Mouse (Mus musculus): ENCODE data around the gene Trim10. TPM values are rescaled to one million over a fixed set of nuclear protein-coding genes. Genes with fewer than 3 reads are reported as not detected.

Trim10 gene
- polyA plus RNA-seq, 1 experiment from 2014 or later, result 5.1 TPM

- no peak for DNase-seq (ENCODE audit: low spot score)
- no peaks in the 10 kb centered on the region for H3K9me3 ChIP-seq (replicated peaks)
Measured at GRCm38 (mm10) chr17:36840961-36841445, 28.4 kb upstream of the Trim10 start.

GRCm38 (mm10) chr17:36843696-36844095 is 25.7 kb upstream of the Trim10 start:
- H3K36me3 ChIP-seq, result peaks cover 8% of the 10 kb centered on the region; the same call in 1 of the 2 replicates
- H3K4me1 ChIP-seq, result peaks cover 5% of the 10 kb centered on the region; the same call in 1 of the 2 replicates
- H3K4me3 ChIP-seq, result no peak overlapping the region
- H3K9me3 ChIP-seq (replicated peaks), result no peaks in the 10 kb centered on the region
- H3K27ac ChIP-seq, result no peak overlapping the region
- no peak for DNase-seq (ENCODE audit: low spot score)
- no peaks in the 10 kb centered on the region for H3K27me3 ChIP-seq (ENCODE audit: low read depth, poor library complexity, severe bottlenecking)
- 84% methylated on average over 7 of the region's 7 CpGs for WGBS

More at GRCm38 (mm10) chr17:36840961-36841445, 28.4 kb upstream of the Trim10 start:
- H3K4me3 ChIP-seq, result no peak overlapping the region
- H3K27ac ChIP-seq, result no peak overlapping the region
- no peaks in the 10 kb centered on the region for H3K36me3 ChIP-seq
- H3K4me1 ChIP-seq, result peaks cover 11% of the 10 kb centered on the region
- H3K27me3 ChIP-seq (ENCODE audit: low read depth, poor library complexity, severe bottlenecking), result no peaks in the 10 kb centered on the region

DNA sequence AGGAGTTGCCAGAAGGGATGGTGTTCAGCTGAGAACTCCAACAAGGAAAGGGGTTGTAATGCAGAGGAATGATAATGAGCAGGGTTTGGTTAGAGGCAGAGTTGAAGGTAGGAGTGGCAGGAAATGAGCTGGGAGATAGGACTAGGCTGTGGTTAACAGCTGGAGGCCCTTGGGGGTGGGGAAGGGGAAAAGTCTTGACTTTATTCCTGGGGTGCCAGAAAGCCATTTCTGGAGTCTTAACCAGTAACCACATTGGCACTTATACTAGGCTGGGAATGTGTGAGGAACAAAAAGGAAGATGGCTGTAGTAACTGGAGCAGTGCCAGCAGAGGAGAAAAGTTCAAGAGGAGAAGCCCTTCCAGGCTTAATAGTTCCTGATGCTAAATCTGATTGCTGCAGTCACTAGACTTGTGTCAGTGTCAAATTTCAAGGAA is 25.1 kb upstream of the Trim10 start:
- H3K36me3 ChIP-seq, result peaks cover 8% of the 10 kb centered on the region; the same call in 1 of the 2 replicates
- H3K4me3 ChIP-seq, result no peak overlapping the region
- peaks cover 5% of the 10 kb centered on the region; the same call in 1 of the 2 replicates for H3K4me1 ChIP-seq
- no peaks in the 10 kb centered on the region for H3K9me3 ChIP-seq (replicated peaks)
- DNase-seq (ENCODE audit: low spot score), result no peak
- H3K27me3 ChIP-seq (ENCODE audit: low read depth, poor library complexity, severe bottlenecking), result no peaks in the 10 kb centered on the region
- no peak overlapping the region for H3K27ac ChIP-seq

- DNase-seq (ENCODE audit: low spot score), result no peak
- Histone ChIP-seq H3K4me1 (peaks cover 5% of the 10 kb centered on the region; the same call in 1 of the 2 replicates), H3K27ac (no peak overlapping the region), H3K9me3 (replicated peaks) (no peaks in the 10 kb centered on the region), H3K36me3 (peaks cover 8% of the 10 kb centered on the region; the same call in 1 of the 2 replicates), H3K4me3 (no peak overlapping the region), H3K27me3 (ENCODE audit: low read depth, poor library complexity, severe bottlenecking) (no peaks in the 10 kb centered on the region)
- 97% methylated on average over 1 of the region's 1 CpGs for WGBS
Measured at GRCm38 (mm10) chr17:36844725-36845124, 24.6 kb upstream of the Trim10 start.

- peaks cover 43% of the 10 kb centered on the region for H3K36me3 ChIP-seq
- DNase-seq (ENCODE audit: low spot score), result no peak
- H3K27me3 ChIP-seq (ENCODE audit: low read depth, poor library complexity, severe bottlenecking), result no peaks in the 10 kb centered on the region
- WGBS, result 84% methylated on average over 5 of the region's 5 CpGs
- no peak overlapping the region for H3K4me3 ChIP-seq
- peaks cover 5% of the 10 kb centered on the region; the same call in 1 of the 2 replicates for H3K4me1 ChIP-seq
- no peak overlapping the region for H3K27ac ChIP-seq
- H3K9me3 ChIP-seq (replicated peaks), result no peaks in the 10 kb centered on the region
Measured at GRCm38 (mm10) chr17:36848911-36849310, 20.5 kb upstream of the Trim10 start.

GRCm38 (mm10) chr17:36849992-36850391 is 19.4 kb upstream of the Trim10 start:
- H3K9me3 ChIP-seq (replicated peaks), result no peaks in the 10 kb centered on the region
- H3K4me1 ChIP-seq, result no peaks in the 10 kb centered on the region
- H3K36me3 ChIP-seq, result peaks cover 54% of the 10 kb centered on the region
- no peak overlapping the region for H3K4me3 ChIP-seq
- 96% methylated on average over 2 of the region's 2 CpGs for WGBS
- H3K27me3 ChIP-seq (ENCODE audit: low read depth, poor library complexity, severe bottlenecking), result no peaks in the 10 kb centered on the region
- no peak overlapping the region for H3K27ac ChIP-seq
- DNase-seq (ENCODE audit: low spot score), result no peak

DNA sequence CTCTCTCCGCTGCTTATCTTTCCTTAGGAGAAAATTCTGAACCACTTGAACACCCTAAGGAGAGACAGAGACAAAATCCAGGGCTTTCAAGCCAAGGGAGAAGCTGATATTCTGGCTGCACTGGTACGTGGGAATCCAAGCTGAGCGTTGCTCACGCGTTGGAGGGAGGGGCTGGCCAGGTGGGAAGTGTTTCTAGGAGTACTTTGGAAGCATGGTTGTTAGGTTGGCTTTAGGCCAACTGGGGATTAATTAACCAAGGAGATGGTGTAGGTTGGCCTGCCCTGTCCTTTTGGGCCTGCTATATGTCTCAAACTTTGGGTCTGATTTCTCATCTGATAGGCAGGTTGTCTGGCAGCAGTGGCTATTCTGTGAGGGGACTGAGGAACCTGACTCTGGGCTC is 18.2 kb upstream of the Trim10 start:
- DNase-seq (ENCODE audit: low spot score), result no peak
- no peaks in the 10 kb centered on the region for H3K27me3 ChIP-seq (ENCODE audit: low read depth, poor library complexity, severe bottlenecking)
- no peaks in the 10 kb centered on the region for H3K4me1 ChIP-seq
- no peaks in the 10 kb centered on the region for H3K9me3 ChIP-seq (replicated peaks)
- H3K4me3 ChIP-seq, result no peak overlapping the region
- H3K36me3 ChIP-seq, result peaks cover 62% of the 10 kb centered on the region
- 85% methylated on average over 5 of the region's 5 CpGs for WGBS
- H3K27ac ChIP-seq, result no peak overlapping the region

- Histone ChIP-seq H3K9me3 (replicated peaks) (no peaks in the 10 kb centered on the region), H3K27ac (no peak overlapping the region), H3K36me3 (peaks cover 62% of the 10 kb centered on the region), H3K27me3 (ENCODE audit: low read depth, poor library complexity, severe bottlenecking) (no peaks in the 10 kb centered on the region), H3K4me1 (no peaks in the 10 kb centered on the region), H3K4me3 (no peak overlapping the region)
- DNase-seq (ENCODE audit: low spot score), result no peak
- 87% methylated on average over 5 of the region's 5 CpGs for WGBS
Measured at GRCm38 (mm10) chr17:36851627-36852026, 17.7 kb upstream of the Trim10 start.

DNA sequence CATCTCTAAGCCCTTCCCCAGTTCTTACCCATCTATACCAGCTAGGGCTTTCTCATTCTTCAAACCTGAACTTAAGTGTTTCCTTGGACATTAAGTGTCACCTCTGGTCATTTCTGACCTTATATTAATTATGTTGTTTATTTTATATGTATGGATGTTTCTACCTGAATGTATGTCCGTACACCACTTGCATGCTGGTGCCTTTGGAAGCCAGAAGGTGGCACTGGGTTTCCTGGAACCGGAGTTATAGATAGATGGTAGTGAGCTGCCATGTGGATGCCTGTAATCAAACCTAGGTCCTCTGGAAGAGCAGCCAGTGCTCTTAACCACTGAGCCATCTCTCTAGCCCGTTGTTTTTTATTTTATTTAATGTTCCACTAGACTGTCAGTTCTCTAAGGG is 13.9 kb upstream of the Trim10 start:
- Histone ChIP-seq H3K27me3 (ENCODE audit: low read depth, poor library complexity, severe bottlenecking) (no peaks in the 10 kb centered on the region), H3K4me1 (no peaks in the 10 kb centered on the region), H3K9me3 (replicated peaks) (no peaks in the 10 kb centered on the region), H3K4me3 (no peak overlapping the region), H3K27ac (no peak overlapping the region), H3K36me3 (peaks cover 93% of the 10 kb centered on the region)
- 93% methylated on average over 3 of the region's 3 CpGs for WGBS
- DNase-seq (ENCODE audit: low spot score), result no peak

- H3K27ac ChIP-seq, result no peak overlapping the region
- H3K27me3 ChIP-seq (ENCODE audit: low read depth, poor library complexity, severe bottlenecking), result no peaks in the 10 kb centered on the region
- H3K36me3 ChIP-seq, result peaks cover 86% of the 10 kb centered on the region
- no peaks in the 10 kb centered on the region for H3K9me3 ChIP-seq (replicated peaks)
- 94% methylated on average over 4 of the region's 4 CpGs for WGBS
- DNase-seq (ENCODE audit: low spot score), result no peak
- no peaks in the 10 kb centered on the region for H3K4me1 ChIP-seq
- H3K4me3 ChIP-seq, result no peak overlapping the region
Measured at GRCm38 (mm10) chr17:36856236-36856635, 13.1 kb upstream of the Trim10 start.

- no peak for DNase-seq (ENCODE audit: low spot score)
- H3K4me3 ChIP-seq, result no peak overlapping the region
- H3K9me3 ChIP-seq (replicated peaks), result no peaks in the 10 kb centered on the region
- no peaks in the 10 kb centered on the region for H3K27me3 ChIP-seq (ENCODE audit: low read depth, poor library complexity, severe bottlenecking)
- WGBS, result 89% methylated on average over 3 of the region's 3 CpGs
- H3K36me3 ChIP-seq, result peaks cover 66% of the 10 kb centered on the region
- H3K4me1 ChIP-seq, result no peaks in the 10 kb centered on the region
- H3K27ac ChIP-seq, result no peak overlapping the region
Measured at GRCm38 (mm10) chr17:36858181-36858580, 11.2 kb upstream of the Trim10 start.

DNA sequence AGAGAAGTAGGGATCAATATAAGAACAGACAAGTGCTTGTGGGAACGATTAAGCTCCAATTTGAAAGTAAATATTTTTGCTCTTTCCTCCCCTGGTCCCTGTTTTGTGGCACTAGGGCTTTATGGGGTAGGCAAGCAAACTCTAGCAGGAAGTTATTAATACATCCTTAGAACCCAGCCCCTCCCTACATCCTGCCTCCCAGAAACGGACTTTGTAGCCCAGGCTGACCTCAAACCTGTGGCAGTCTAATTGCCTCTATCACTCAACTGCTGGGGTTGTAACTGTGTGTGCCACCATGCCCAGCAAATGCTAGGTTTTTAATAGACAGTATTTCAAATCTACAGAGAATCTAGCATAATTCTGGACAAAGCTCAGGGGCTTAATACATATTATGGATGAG is 7.7 kb upstream of the Trim10 start:
- Histone ChIP-seq H3K9me3 (replicated peaks) (no peaks in the 10 kb centered on the region), H3K4me3 (no peak overlapping the region), H3K27me3 (ENCODE audit: low read depth, poor library complexity, severe bottlenecking) (peaks cover 23% of the 10 kb centered on the region), H3K27ac (no peak overlapping the region), H3K36me3 (peaks cover 35% of the 10 kb centered on the region), H3K4me1 (peaks cover 1% of the 10 kb centered on the region)
- WGBS, result 56% methylated on average over 2 of the region's 2 CpGs
- no peak for DNase-seq (ENCODE audit: low spot score)

DNA sequence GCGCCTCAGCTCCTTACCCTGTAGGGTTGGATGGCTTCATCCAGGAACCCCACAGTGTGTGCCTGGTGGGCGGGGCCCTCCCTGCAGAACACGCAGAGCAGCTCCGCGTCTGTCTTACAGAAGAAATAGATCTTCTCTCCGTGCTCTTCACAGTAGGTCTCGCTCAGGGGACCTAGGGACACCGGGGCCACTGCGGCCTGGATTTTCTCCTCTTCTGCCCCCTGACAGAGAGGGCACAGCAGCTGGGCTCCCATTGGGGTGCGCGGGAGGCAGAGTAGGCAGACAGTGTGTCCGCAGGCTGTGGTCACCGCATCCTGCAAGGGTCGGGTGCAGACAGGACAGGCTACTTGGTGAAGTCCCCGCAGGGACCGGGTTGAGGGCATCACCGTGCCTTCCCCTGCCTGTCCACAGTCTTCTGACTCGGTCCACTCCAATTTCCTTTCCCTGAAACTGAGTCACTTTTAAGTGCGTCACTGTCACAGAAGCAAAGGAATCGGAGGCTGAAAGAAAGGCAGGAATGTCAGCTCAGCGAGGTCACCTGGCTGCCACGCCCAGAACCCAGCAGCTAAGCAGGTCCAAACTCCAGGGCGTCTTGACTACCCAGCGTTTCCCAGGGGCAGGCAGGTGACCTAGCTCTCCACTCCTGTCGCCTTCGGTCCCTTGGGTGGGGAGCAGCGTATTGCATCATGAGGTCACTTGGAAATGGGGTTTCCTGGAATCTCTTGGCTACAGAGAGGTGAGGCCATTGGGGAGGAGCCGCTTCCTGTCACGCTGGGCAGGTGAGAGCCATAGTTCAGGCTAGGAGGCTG is 2.5 kb upstream of the Trim10 start, which contains the start of gene Trim15:
Gene Trim15, minus strand, starts transcription at position 492 of the 809 bp plus-strand sequence.
- WGBS, result 15% methylated on average over 29 of the region's 29 CpGs
- Histone ChIP-seq H3K36me3 (no peaks in the 10 kb centered on the region), H3K4me3 (peak within 1 kb of the TSS; percentile 28), H3K27me3 (ENCODE audit: low read depth, poor library complexity, severe bottlenecking) (peaks cover 42% of the 10 kb centered on the region), H3K27ac (no peak within 1 kb of the TSS), H3K9me3 (replicated peaks) (no peaks in the 10 kb centered on the region), H3K4me1 (peaks cover 6% of the 10 kb centered on the region)
- no peak for DNase-seq (ENCODE audit: low spot score)

All from limb, embryonic 10.5 days (tissue).